Mouse (Mus musculus): ENCODE data around the gene Cdh23.

DNA sequence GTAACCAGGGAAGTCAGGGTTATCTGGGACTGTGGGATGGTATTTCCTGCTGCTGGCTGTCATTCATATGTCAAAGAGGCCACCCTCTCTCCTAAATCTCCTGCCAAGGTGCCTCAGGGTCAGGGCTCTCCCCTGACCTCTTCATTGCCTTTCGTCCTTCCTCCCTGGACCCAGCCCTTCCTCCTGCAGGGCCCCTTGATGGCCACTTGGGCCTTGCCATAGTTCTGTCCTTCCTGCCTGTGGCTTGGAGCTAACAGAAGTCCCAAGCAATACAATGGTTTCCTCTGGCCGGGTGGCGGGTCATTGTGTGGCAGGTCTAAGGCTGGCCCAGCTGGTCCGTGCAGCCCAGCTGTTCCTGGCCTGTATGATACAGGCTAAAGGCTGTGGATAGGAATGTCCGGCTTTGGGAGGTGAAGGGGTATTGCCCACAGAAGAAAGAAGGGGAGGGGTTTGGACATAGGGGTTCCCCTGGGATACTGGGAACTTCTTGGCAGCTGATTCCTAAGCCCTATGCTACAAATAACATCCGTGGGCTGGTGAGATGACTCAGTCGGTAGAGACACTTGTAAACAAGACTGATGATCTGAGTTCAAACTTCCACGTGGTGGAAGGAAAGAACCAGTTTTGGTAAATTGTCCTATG lies 322.2 kb downstream of the Cdh23 start:
- TF ChIP-seq CTCF (IDR thresholded peaks at IDR 0.05; ENCODE audit: low read depth, low read length) (no peak), GATA1 (IDR thresholded peaks at IDR 0.05; ENCODE audit: borderline replicate concordance, low read length) (no peak), TAL1 (conservative IDR thresholded peaks at IDR 0.05; ENCODE audit: low read depth, low read length) (no peak), GATA2 (IDR thresholded peaks at IDR 0.05; ENCODE audit: borderline replicate concordance, low read depth, low read length) (no peak)

Measured in G1E (cell line).